Mouse (Mus musculus) left cerebral cortex, postnatal 14 days (tissue): Measurements from ENCODE around the gene Tmppe. TPM values are rescaled to one million over a fixed set of nuclear protein-coding genes. Genes with fewer than 3 reads are reported as not detected.
"Not testable (repeated sequence)": the region's sequence is repeated elsewhere in the genome, so short reads cannot be mapped to it uniquely, and the experiment has no call there.

Experiments used
- DNase-seq, 2 experiments: peaks; one replicate each; pipeline ENCODE4 v3.0.0; 2021 to 2022; ENCODE audit warnings: low spot score in 2 of 2, mixed read lengths in 1 of 2
- intact Hi-C: fragments of 180-260 bp; cut with DNase I; formaldehyde crosslinking; loops from one replicate; pipeline ENCODE4 v1.15.1; 2025
- long read RNA-seq, 2 experiments: library from polyadenylated mRNA; stranded (forward); transcript quantifications; one replicate each; pipeline ENCODE4 v2.0.0; 2021
- total RNA-seq, 2 experiments: library from RNA; stranded (reverse); gene quantifications; 2 replicates each; pipeline ENCODE4 v1.2.3; 2021

Tmppe gene
- total RNA-seq = 10 to 100 TPM in 1 of 2 experiments, 1 to 10 TPM in 1; 9.4 to 10.4 TPM
- long read RNA-seq, experiment 1, partial matches to known transcripts = 0 of 4 reads
- long read RNA-seq, experiment 1, other reads (novel, unspliced or antisense) = 0 of 4 reads
- long read RNA-seq, experiment 2, partial matches to known transcripts = 0 of 3 reads
- long read RNA-seq, experiment 2, other reads (novel, unspliced or antisense) = 2 of 3 reads

DNA sequence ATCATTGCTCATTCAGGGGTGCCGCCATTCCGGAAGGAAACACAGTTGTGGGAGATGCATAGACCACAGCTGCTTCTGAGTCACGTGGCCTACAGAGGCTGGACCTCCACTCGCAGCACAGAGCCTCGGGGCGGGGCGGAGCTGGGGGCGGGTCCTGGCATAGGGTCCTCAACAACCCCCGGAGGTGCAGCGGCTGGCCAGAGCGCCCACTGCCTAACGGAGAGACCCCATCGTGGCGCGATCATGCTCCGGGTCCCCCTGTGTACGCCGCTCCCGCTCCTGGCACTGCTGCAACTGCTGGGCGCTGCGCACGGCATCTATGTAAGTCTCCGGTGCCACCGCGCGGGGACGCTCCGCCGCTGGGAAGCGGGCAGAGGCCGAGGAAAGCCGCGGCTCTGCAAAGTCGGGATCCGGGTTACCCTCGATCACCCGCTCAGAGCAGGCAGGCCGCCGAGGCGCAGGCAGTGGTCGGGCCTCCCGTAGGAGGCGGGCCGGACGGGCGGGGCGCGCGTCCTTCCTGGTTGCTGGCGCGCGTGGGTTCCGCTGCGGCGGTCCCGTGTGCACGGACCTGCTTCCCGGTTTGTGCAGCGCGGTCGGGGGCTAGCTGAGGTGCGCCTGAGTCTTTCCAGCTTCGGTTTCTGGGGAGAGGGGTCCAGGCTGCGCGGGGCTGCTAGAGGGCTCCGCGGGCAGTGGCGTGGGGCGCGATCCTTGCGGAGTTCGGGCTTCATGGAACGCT lies at the start of gene Tmppe, which contains the start of gene Glb1:
Tmppe (plus strand) TSS at position 157 of the 736 bp plus-strand sequence.
Glb1 (plus strand) TSS at position 128 of the 736 bp plus-strand sequence.
- intact Hi-C loops = no loop called here
- DNase-seq = peak; percentile 69 to 75

DNA sequence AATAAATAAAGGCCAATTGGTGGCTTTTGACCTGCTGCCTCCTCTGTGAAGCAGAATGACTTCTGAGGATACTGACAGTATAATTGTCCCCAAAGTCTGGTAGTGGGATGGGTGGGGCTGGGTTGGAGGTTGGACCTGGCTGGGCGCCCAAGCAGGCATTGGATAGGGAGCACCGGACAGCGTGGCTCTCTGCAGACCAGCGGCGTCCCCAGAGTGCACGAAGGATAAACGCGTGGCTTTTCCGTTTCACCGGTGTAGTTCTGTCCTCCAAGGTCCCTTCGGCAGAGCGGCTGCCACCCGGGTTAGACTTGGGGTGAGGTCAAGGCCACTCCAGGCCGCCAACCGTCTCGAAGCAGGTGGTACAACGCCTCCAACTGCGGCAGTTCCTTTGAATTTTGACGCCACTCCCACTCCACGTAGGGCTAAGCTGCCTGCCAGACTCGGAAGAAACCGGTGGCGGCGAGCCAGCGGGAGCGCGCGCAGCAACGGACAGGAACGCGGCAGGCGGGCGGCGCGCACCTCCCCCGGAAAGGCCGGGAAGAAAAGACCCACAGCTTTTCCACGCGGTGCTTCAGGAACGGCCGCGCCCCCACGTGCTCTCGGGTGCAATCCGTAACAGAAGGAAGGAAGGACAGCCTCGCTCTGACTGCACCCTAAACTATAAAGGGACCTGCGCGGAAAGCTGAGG lies 33.0 kb upstream of the Tmppe start:
- intact Hi-C loops = no loop called here
- DNase-seq = peak; percentile 88 to 92

DNA sequence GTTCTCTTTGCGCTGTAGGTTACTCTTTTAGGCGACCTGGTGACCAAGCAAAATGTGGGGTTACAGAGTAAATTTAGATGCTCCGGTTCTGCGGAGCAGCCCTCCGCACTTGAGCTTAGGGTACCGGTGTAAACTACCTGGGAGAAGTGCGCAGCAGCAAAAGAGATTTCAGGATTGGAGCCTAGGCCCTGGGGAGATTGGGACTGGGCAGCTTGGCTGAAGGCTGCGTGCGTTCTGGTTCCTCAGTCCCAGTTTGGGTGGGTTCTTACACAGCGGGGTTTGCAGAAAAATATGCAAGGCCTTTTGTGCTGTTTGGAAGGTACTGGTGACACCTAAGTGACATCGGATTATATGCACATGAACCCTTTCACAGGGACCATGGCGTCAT lies 32.4 kb upstream of the Tmppe start:
- no peak for DNase-seq
- intact Hi-C loops = no loop called here

DNA sequence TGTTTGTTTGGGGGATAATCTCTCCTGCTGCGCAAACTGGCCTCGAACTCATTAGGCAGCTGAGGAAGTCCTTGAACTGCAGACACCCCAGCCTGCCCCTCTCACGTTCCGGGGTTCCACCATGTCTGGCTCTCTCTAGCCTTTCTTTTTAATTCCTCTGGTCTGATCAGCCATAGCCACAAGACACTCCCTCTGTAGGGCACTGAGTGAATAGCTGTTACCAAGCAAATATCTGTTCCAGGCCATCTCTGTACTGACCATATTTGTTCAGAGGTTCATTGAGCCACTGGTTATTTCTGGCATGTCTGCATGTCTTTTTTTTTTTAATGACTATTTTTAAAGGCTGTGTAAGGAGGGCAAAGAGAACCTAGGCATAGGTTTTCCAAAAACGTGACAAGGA lies 31.5 kb upstream of the Tmppe start:
- DNase-seq = peak in 1 of 2 experiments; percentile 20
- intact Hi-C loops = not testable (repeated sequence)

DNA sequence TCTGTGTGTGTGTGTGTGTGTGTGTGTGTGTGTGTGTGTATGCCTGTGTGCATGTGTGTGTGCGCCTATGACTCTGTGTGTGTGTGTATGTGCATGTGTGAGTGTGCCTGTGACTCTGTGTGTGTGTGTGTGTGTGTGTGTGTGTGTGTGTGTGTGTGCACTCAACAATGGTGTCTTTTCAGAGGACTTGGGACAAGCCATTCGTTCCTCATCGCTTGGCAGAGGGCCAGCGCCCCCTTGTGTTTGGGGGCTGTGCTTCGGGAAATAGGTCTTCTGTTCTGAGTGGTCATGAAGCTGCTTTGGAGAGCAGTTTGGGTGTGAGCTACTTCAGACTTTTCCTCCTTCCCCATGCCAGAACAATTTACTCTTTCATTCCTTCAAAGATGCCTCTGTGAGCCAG lies 29.2 kb upstream of the Tmppe start:
- DNase-seq = peak in 1 of 2 experiments; percentile 39
- intact Hi-C loops = not testable (repeated sequence)

DNA sequence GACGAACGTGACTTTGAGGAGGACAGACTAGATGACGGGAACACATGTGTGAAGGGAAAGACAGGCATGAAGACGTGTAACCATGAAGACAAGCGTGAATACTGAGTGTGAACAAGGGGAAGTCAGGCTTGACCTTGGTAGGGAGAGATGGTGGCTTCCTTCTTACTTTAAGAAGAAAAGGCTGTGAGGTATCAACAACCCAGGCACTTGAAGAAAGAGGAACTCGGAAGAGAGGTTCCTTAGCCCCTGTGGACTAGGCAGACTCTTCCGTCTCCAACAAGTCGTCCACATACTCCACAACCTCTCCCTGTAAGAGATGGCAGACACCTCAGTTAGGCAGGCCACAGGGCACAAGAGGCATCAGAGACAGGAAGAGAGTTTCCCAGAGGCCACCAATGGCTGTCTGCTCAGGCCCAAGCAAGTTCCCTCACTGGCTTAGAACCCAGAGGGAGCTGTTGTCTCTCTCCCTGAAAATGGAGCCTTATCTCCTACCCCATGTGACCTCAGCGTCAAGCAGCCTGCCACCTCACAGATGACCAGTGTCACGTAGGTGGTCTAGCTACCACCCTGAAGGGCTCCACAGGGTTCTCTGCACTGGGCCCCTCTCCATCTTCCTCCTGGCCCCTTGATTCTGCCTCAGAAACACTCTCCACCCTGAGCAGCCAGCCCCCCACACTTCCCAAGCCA lies 25.5 kb upstream of the Tmppe start:
- intact Hi-C loops = no loop called here
- DNase-seq = no peak

DNA sequence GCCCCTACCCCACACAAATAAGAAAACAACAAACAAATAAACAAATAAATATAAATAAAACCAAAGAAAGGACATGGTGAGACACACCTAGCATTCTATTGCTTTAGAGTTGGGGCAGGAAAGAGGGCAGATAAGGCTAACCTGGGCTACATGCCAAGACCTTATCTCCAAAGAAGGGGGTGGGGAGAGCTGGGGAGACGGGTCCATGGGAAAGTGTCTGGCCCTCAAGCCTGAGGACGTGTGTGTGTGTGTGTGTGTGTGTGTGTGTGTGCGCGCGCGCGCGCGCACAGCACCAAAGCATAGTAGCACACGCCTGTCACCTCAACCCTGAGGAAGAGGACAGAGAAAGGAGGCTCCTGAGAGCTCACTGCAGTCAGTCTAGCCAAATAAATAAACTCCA lies 23.7 kb upstream of the Tmppe start:
- DNase-seq = no peak
- intact Hi-C loops = no loop called here

DNA sequence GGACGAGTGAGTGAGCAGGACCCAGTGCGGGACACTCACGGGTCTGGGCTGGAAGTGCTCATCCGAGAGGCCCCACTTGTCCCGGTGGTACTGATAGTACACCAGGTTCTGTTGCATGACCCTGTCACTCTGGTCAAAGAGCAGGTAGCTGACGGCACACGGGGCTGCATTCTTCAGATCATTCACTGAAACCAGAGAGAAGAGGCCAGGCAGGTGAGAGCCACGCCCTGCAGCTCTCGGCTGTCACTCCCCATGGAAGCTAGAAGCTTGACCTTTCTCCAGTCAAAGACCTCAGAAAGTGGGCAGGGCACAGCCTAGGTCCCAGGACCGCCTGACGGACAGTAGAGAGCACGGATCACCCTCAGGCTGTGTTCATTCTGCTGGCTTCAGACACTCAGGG lies 21.0 kb upstream of the Tmppe start:
- intact Hi-C loops = loop anchor here (2.0 to 10.0 kb wide), 2 partner anchors 61 to 385 kb away; no protein-coding TSS in a partner anchor
- no peak for DNase-seq

DNA sequence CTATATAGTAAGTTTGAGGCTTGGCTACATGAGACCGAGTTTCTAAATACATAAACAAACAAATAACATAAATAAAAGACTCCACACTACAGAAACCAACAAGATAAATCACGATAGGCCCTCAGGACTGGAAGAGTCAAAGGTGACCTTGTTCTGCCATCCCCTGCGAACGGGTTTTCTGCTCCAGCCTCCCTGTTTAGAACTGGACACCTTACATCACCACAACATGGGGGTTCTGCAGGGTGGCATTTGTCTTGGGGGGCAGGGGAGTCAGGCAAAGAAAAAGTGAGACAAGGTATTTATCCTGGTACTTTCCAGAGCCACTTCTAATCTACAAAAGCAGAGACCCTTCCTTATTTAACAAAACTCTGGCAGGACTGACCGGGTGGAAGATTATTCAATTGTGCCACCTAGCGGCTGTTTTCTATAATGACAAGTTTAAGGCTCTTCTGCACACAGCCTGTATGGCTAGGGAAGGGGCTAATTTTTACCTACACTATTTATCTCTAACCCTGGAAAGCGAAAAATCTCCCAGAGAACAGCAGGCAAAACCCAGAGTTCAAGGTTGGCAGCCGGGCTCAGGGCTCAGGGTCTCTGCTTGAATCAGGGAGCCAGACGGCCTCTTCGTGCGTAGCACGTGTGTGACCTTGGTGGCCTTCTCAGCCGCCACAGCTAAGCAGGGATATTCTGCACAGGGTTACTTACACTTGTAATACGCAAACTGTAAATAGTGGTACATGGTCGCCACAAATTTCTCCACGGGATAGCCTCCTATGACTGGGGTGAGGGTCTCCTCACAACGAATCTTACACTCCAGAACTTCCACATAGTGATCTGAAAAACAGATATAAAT lies 19.8 kb upstream of the Tmppe start:
- intact Hi-C loops = loop anchor here (2.0 to 10.0 kb wide), 2 partner anchors 62 to 386 kb away; no protein-coding TSS in a partner anchor
- DNase-seq = peak in 1 of 2 experiments; percentile 55

DNA sequence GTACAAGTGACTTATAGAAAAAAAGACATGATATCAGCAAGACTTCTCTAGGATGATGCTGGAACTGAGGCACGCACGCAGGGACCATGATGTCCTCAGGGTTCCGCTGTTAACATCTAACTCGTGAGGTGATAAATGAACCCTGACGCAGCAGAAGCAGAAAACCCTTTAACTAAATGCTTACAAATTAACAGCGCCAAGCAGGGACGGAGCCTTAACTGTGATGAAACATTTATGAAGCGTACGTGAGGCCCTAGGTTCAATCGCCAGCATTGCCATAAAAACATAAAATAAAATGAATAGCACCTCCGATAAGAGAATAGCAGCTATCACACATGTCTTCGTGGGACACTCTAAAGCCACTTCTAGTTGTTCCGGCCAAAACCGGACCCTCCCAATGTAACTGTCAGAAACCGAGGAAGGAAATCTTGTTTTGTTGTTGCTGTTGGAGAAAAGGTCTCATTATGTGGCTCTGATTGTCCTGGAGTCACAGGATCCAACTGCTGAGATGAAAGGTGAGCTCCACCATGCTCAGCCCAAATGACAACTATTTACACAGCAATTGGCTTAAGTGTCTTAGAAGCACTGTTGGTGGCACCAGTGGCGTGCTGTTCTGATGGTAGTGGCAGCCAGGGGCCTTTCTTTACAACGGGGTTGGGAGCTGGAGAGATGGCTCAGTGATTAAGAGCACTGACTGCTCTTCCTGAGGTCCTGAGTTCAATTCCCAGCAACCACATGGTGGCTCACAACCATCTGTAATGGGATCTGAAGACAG lies 17.8 kb upstream of the Tmppe start:
- no peak for DNase-seq
- intact Hi-C loops = loop anchor here (10.0 kb wide), 1 partner anchor 388 kb away; no protein-coding TSS in a partner anchor

DNA sequence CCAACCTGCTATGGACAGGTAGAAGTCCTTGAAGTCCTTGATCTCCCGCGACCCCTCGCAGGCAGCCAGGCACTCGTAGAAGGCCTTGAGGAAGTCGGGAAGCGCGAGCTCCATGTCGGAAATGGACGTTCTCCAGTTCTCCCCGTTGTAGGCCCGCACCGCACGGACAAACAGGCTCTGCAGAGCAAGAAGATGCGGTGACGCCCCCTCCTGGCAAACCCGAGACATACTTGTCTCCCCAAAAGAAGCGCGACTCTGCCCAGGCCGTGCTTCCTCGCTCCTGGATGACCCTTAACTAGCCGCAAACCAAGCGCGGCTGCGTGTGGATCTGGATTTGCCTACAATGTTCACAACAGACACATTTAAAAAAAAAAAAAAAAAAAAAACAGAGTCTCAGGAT lies 16.2 kb upstream of the Tmppe start:
- DNase-seq = no peak
- intact Hi-C loops = loop anchor here (10.0 kb wide), 1 partner anchor 390 kb away; no protein-coding TSS in a partner anchor

DNA sequence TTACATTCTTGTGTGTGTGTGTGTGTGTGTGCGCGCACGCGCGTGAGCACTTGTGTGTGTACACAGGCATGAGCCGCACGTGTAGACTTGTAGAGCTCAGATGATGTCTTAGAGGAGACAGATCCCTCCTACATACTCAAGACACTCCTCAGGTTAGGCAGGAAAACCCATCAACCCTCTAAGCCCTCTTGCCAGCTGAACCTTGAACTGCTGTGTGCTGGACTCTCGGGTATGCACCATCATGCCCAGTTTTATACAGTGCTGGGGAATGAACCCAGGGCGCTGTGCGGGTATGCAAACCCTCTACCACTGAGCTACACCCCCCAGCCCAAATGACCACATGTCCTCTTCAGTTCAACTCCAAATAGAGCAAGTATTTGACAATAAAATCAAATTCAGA lies 15.7 kb upstream of the Tmppe start:
- intact Hi-C loops = loop anchor here (10.0 kb wide), 1 partner anchor 390 kb away; no protein-coding TSS in a partner anchor
- DNase-seq = no peak

DNA sequence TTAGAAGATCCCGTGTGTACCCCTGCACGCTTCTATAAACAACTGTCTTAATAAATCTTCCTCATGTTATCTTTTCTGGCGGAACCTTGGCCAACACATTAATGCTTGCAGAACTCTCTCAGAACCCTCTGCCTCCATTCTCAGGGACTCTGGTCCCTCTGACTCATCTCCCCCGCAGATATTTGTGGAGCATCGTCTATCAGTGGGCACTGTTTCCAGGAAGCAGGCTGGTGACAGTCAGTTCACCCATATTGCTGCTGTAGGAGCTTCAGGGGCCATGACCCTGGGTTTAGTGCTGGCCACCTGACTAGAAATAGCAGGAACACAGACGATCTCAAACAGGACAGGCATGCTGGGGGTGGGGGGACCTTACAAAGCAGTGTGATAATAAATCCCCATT lies 13.8 kb upstream of the Tmppe start:
- intact Hi-C loops = loop anchor here (10.0 kb wide), 1 partner anchor 392 kb away; no protein-coding TSS in a partner anchor
- DNase-seq = no peak

DNA sequence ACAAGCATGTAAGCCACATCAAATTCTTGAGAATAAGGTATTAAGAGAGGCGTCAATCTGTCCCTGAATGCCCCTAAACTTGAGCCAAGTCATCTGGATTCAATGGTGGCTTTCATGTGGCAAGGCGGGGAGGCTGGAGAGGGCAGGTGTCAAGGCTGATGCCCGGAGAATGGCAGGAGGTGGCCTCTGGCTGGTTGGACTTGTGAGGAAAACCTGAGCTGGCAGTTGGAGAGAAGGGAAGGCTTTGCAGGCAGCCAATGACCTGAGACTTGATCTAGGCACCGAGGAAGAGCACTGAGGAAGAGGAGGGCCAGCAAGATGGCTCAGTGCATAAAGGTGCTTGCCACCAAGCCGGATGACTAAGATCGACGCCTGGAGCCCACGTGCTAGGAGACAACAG lies 12.6 kb upstream of the Tmppe start:
- intact Hi-C loops = loop anchor here (10.0 kb wide), 1 partner anchor 393 kb away; no protein-coding TSS in a partner anchor
- no peak for DNase-seq

DNA sequence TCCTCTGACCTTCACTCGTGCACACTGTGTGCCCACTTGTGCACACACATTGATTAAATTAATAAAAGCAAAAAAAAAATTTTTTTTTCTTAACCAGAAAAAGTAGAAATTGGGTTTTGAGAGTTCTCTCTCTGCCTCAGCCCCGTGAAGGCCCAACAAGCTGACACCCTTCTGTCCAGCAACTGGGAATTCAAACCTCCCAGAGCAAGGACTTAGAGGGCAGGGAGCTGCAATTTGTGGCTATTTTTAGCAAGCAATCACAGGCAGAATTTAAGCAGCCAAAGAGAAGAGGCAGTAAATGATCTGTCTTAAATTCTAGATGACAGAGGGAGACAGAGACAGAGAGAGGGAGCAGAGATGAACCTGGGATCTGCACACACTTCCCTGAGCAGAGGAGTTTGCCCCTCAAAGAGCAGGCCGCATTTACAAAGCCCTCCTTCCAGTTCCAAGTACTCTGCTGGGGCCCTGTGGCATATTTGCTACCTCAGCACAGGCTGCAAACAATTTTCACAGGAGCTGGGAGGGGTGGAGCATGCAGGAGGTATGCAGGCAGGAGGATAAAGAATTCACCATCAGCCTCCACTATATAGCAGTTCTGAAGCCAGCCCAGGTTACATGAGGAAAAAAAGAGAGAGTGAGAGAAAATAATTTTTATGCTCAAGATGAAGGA lies 12.1 kb upstream of the Tmppe start:
- intact Hi-C loops = loop anchor here (10.0 kb wide), 1 partner anchor 394 kb away; no protein-coding TSS in a partner anchor

DNA sequence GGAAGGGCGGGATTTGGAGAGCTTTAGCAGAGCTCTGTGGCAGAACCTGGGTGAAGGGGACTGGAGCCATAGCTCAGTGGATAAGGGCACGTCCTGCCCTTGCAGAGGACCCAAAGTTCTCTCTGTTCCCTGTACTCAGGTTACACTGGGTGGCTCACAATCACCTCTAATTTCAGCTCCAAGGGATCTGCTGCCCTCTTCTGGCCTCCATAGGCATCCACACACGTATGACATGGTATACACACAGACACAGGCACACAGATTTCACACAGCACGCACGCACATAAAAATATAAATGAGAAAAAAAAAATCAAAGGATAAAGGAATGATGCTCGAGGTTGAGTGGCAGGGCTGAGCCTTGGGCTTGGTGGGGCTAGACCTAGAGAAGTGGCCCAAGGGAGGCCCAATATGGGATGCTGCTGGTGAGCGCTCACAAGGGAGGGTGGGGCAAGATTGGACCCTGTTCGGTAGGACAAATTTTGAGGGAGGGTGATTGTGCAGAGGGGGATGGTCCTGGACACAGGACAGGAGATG lies 11.5 kb upstream of the Tmppe start:
- intact Hi-C loops = loop anchor here (10.0 kb wide), 1 partner anchor 395 kb away; no protein-coding TSS in a partner anchor

More for the DNA sequence above, 12.1 kb upstream of the Tmppe start:
- DNase-seq = no peak

More for the DNA sequence above, 11.5 kb upstream of the Tmppe start:
- DNase-seq = no peak
